Mouse (Mus musculus): ENCODE results near the gene Mrpl38.

GRCm38 (mm10) chr11:116187226-116187930 lies 48.7 kb upstream of the Mrpl38 start:
- TF ChIP-seq EP300 (IDR thresholded peaks at IDR 0.05) (no peak), CTCF (IDR thresholded peaks at IDR 0.05) (no peak)
